Comparison of ENCODE assay signal across 9 mouse cellular contexts in genomic region chrX:57393412-57393811, GRCm38 (mm10). TPM values are rescaled to one million over a fixed set of nuclear protein-coding genes. Genes with fewer than 3 reads are reported as not detected.
DNase-seq lines count a peak whose midpoint lies in the region; ATAC-seq lines count a peak whose summit lies in the region.
"Had no signal": no experiment of that assay in that cellular context is flagged by ENCODE, and none has a peak within 500 bp of the region (broad histone marks: within the 10 kb centered on the region; RNA-seq: fewer than 3 reads in every experiment).

No protein-coding gene starts in this region.

- no peaks in the 10 kb centered on the region for H3K9me3 ChIP-seq in heart, embryonic 15.5 days (replicated peaks)
- H3K9me3 ChIP-seq in hindbrain, embryonic 15.5 days, result no peaks in the 10 kb centered on the region
- no peaks in the 10 kb centered on the region for H3K9me3 ChIP-seq in midbrain, embryonic 14.5 days (ENCODE audit: control insufficient read depth, low read length)

- H3K9ac ChIP-seq in heart, embryonic 15.5 days, result no peak overlapping the region
- no peak overlapping the region for H3K9ac ChIP-seq in hindbrain, embryonic 15.5 days
- H3K9ac ChIP-seq in midbrain, embryonic 14.5 days (replicated peaks; ENCODE audit: low read length), result no peak overlapping the region; the same call in 1 of the 2 replicates

- peak overlapping the region; percentile 49; the same call in 1 of the 2 replicates for H3K27ac ChIP-seq in heart, embryonic 15.5 days
- H3K27ac ChIP-seq in brown adipose tissue, adult 24 weeks (replicated peaks; ENCODE audit: low read depth, low read length), result no peak overlapping the region
- H3K27ac ChIP-seq in hindbrain, embryonic 15.5 days (replicated peaks), result peak overlapping the region; percentile 71
- H3K27ac ChIP-seq in midbrain, embryonic 14.5 days (replicated peaks; ENCODE audit: low read depth, low read length), result no peak overlapping the region

- intact Hi-C loops in heart, postnatal 10 days (cut with DNase I), result loop anchor here (5.0 to 10.0 kb wide), 2 partner anchors 66 to 339 kb away; partner anchors contain the start of gene Htatsf1

- peak overlapping the region; percentile 64; the same call in 1 of the 2 replicates for H3K4me3 ChIP-seq in heart, embryonic 15.5 days
- peak overlapping the region; percentile 33; the same call in 1 of the 2 replicates for H3K4me3 ChIP-seq in brown adipose tissue, adult 24 weeks (ENCODE audit: insufficient read depth, low read depth, low read length)
- peak overlapping the region; percentile 64 for H3K4me3 ChIP-seq in hindbrain, embryonic 15.5 days
- H3K4me3 ChIP-seq in midbrain, embryonic 14.5 days (replicated peaks; ENCODE audit: low read depth, low read length), result peak overlapping the region; percentile 57

- 20% methylated on average over 7 of the region's 7 CpGs for WGBS in heart, embryonic 15.5 days
- 20% methylated on average over 7 of the region's 7 CpGs for WGBS in hindbrain, embryonic 15.5 days
- 31% methylated on average over 7 of the region's 7 CpGs for WGBS in midbrain, embryonic 14.5 days

- peaks cover 8% of the 10 kb centered on the region for H3K36me3 ChIP-seq in heart, embryonic 15.5 days
- peaks cover 15% of the 10 kb centered on the region; the same call in 1 of the 2 replicates for H3K36me3 ChIP-seq in hindbrain, embryonic 15.5 days
- peaks cover 14% of the 10 kb centered on the region for H3K36me3 ChIP-seq in midbrain, embryonic 14.5 days (ENCODE audit: control insufficient read depth, insufficient read depth, low read length)

- no peaks in the 10 kb centered on the region for H3K4me1 ChIP-seq in heart, embryonic 15.5 days (replicated peaks)
- no peaks in the 10 kb centered on the region for H3K4me1 ChIP-seq in brown adipose tissue, adult 24 weeks (ENCODE audit: control insufficient read depth, insufficient read depth, insufficient read length, low read length)
- peaks cover 5% of the 10 kb centered on the region; the same call in 1 of the 2 replicates for H3K4me1 ChIP-seq in hindbrain, embryonic 15.5 days (replicated peaks)
- H3K4me1 ChIP-seq in midbrain, embryonic 14.5 days (ENCODE audit: control insufficient read depth, insufficient read depth, low read length), result no peaks in the 10 kb centered on the region

- H3K27me3 ChIP-seq in heart, embryonic 15.5 days, result no peaks in the 10 kb centered on the region
- no peaks in the 10 kb centered on the region for H3K27me3 ChIP-seq in hindbrain, embryonic 15.5 days
- H3K27me3 ChIP-seq in midbrain, embryonic 14.5 days (ENCODE audit: control insufficient read depth, insufficient read depth, low read length), result no peaks in the 10 kb centered on the region

- no peak for ATAC-seq in heart, embryonic 15.5 days (replicated peaks; ENCODE audit: insufficient number of reproducible peaks, insufficient read depth, low FRiP score, low read depth)
- ATAC-seq in hindbrain, embryonic 15.5 days (ENCODE audit: low FRiP score, low read depth), result peak; percentile 20; the same call in 1 of the 2 replicates
- no peak for ATAC-seq in midbrain, embryonic 14.5 days (ENCODE audit: low FRiP score, low TSS enrichment)

- no peak for DNase-seq in heart, postnatal 10 days
- DNase-seq in midbrain, embryonic 14.5 days, result no peak
- DNase-seq in adrenal gland, adult 2 months, result no peak
- DNase-seq in frontal cortex, postnatal 10 days (ENCODE audit: low spot score in 2 of 2), result no peak
- DNase-seq in right cerebral cortex, postnatal 36 days (ENCODE audit: low spot score in 2 of 2), result no peak

- H3K4me2 ChIP-seq in heart, embryonic 15.5 days, result peak overlapping the region; percentile 52
- peak overlapping the region; percentile 50 for H3K4me2 ChIP-seq in hindbrain, embryonic 15.5 days
- peak overlapping the region; percentile 51 for H3K4me2 ChIP-seq in midbrain, embryonic 14.5 days (ENCODE audit: low read length)

RNA-seq across cellular contexts. Expression of gene Rbmx, which starts 0.6 kb away (rescaled TPM):
- polyA plus RNA-seq in heart, embryonic 15.5 days (2015; fragmentation: Nextera tagmentation; extraction: Ambion mirVana), result 75.9 and 80.1 TPM in 2 replicates
- total RNA-seq in heart, postnatal 10 days (2021), result 10 to 100 TPM; 57.3 to 57.8 TPM
- 13.7 and 18.0 TPM in 2 replicates for polyA plus RNA-seq in brown adipose tissue, adult 24 weeks (2012; ENCODE audit: insufficient read depth, insufficient read length, missing spikeins)
- polyA plus RNA-seq in hindbrain, embryonic 15.5 days (2015; fragmentation: Nextera tagmentation; extraction: Ambion mirVana), result 150 and 153 TPM in 2 replicates
- polyA plus RNA-seq in midbrain, embryonic 14.5 days (2014; fragmentation: Nextera tagmentation; extraction: Ambion mirVana), result 187 and 248 TPM in 2 replicates
- 10 to 100 TPM; 25.5 to 31.8 TPM for total RNA-seq in adrenal gland, adult 2 months (2021)
- polyA plus RNA-seq in adrenal gland, adult 2 months (2012; rRNA removed), result 2.6 and 3.8 TPM in 2 replicates

RNA-seq across cellular contexts. Expression of gene Gm364, which starts 15.5 kb away (rescaled TPM):
- not detected in 2 replicates for polyA plus RNA-seq in heart, embryonic 15.5 days (2015; fragmentation: Nextera tagmentation; extraction: Ambion mirVana)
- total RNA-seq in heart, postnatal 10 days (2021), result not detected
- polyA plus RNA-seq in brown adipose tissue, adult 24 weeks (2012; ENCODE audit: insufficient read depth, insufficient read length, missing spikeins), result not detected in 2 replicates
- polyA plus RNA-seq in hindbrain, embryonic 15.5 days (2015; fragmentation: Nextera tagmentation; extraction: Ambion mirVana), result not detected in 2 replicates
- polyA plus RNA-seq in midbrain, embryonic 14.5 days (2014; fragmentation: Nextera tagmentation; extraction: Ambion mirVana), result not detected in 2 replicates
- not detected for total RNA-seq in adrenal gland, adult 2 months (2021)
- not detected in 2 replicates for polyA plus RNA-seq in adrenal gland, adult 2 months (2012; rRNA removed)
- polyA plus RNA-seq: Patski had no signal

RNA-seq across cellular contexts. Expression of gene Arhgef6, which starts 54.9 kb away (rescaled TPM):
- 35.6 and 36.0 TPM in 2 replicates for polyA plus RNA-seq in heart, embryonic 15.5 days (2015; fragmentation: Nextera tagmentation; extraction: Ambion mirVana)
- 10 to 100 TPM; 77.6 to 80.0 TPM for total RNA-seq in heart, postnatal 10 days (2021)
- polyA plus RNA-seq in brown adipose tissue, adult 24 weeks (2012; ENCODE audit: insufficient read depth, insufficient read length, missing spikeins), result 15.1 and 22.8 TPM in 2 replicates
- polyA plus RNA-seq in hindbrain, embryonic 15.5 days (2015; fragmentation: Nextera tagmentation; extraction: Ambion mirVana), result 5.1 and 8.4 TPM in 2 replicates
- polyA plus RNA-seq in midbrain, embryonic 14.5 days (2014; fragmentation: Nextera tagmentation; extraction: Ambion mirVana), result 6.6 and 9.4 TPM in 2 replicates
- total RNA-seq in adrenal gland, adult 2 months (2021), result 10 to 100 TPM; 33.3 to 38.2 TPM
- polyA plus RNA-seq in adrenal gland, adult 2 months (2012; rRNA removed), result 7.1 and 9.4 TPM in 2 replicates

Comparison
In these comparisons a context has a peak if more than half of its experiments do, and no peak if none do; other contexts are left out.
1. H3K27ac ChIP-seq: peak in heart, embryonic 15.5 days (single experiment) and hindbrain, embryonic 15.5 days (single experiment); none in brown adipose tissue, adult 24 weeks (single experiment) and midbrain, embryonic 14.5 days (single experiment).
2. Peak in every context shown above with its lines, with median percentiles within 50 percentile points of each other: H3K4me2 ChIP-seq and H3K4me3 ChIP-seq.